Mouse (Mus musculus) regulatory T cell (primary cell): Measurements from ENCODE around the gene P2rx4.

Experiments
- in situ Hi-C: fragments of 300-600 bp; cut with MboI, MseI; formaldehyde crosslinking; loops from one replicate; pipeline ENCODE4 v1.15.1; 2025; ENCODE audit warnings: high pct_unique_total_duplicates

P2rx4 gene

DNA sequence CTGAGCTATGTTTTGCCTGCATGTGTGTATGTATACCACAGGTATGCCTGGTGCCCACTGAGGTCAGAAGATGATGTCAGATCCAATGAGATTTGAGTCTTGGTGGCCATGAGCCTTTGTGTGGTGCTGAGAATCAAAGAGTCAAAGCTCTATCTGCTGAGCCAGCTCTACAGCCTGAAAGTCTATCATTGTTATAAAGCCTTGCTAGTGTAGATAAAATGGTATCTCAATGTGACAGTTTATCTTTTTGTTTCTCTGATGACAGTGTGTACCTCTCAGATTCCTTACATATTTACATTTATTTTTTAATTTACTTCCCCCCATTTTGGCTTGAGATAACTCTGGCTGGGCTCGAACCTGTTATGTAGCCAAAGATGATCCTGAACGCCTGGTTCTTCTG, 3.8 kb upstream of the P2rx4 start:
- in situ Hi-C loops: no loop called here

DNA sequence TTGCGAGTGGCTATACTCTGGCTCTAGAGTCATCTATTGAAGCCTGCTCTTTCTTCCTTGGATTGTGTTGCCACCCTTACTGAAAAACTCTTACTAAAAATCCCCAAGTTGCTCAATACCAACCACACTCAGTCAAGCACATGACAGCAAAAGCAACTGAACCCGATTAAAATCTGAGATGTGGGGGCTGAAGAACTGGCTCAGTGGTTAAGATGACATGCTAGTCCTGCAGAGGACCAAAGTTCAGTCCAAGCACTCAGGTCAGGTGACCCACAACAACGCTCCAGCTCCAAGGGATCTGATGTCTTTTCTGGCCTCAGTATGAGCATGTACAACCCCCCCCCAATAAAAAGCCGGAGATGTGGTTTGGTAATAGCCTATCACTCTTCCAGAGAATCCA, 2.8 kb upstream of the P2rx4 start:
- in situ Hi-C loops: no loop called here

GRCm38 (mm10) chr5:122705174-122705573, 2.2 kb upstream of the P2rx4 start:
- in situ Hi-C loops: no loop called here

DNA sequence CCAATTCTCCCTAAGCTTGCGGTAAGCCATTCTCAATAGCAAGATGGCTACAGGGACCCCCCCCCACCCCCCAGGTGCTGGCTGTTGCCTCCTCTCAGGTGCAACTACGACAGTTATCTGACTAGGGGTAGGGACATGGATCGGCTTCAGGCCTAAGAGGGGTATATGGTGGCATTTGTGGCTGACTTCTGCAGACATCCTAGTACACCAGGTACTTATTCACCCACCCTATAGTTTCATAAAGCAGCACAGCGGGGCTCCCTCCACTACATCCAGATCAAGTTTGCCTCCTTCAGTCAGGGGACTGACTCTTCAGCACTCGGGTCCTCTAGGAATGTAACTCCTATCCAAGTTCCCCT, 448 bp upstream of the P2rx4 start:
- in situ Hi-C loops: no loop called here

DNA sequence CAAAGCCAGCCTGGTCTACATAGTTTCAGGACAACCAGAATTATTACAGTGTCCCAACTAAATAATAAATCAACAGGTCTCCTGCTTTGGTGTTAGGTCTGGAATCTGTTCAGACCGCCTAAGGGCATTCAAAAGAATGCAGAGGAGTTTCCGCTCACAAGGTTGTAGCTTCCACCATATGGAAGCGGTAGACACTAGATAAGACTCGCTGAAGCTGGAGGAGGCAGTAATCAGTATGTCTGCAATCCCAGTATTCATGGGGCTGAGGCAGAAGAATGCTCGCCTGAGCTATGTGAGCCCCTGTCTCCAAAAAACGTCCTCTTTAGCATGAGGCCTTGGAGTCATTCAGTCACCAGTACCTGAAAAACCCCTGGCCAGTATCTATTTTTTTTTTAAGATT, 1.5 kb downstream of the P2rx4 start:
- in situ Hi-C loops: no loop called here

DNA sequence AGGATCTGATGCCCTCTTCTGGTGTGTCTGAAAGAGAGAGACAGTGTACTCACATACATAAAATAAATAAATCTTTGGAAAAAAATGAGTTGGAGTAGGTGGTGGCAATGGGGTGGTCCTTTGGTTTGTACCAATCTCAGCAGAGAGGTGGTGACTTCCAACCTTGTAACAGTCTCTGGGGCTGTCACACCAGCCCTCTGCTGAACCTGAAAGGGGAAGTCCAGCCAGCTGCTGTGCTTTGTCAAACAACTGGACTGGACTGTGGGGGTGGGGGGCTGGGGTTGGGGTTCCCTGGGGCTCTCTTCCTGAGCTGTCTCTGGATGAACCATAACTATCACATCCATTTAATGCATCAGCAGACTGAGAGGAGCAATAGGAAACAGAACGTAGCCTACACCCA, 8.4 kb downstream of the P2rx4 start:
- in situ Hi-C loops: no loop called here

GRCm38 (mm10) chr5:122716793-122717192, 9.4 kb downstream of the P2rx4 start:
- in situ Hi-C loops: no loop called here

- in situ Hi-C loops: no loop called here
These were observed 11.1 kb downstream of the P2rx4 start for GRCm38 (mm10) chr5:122718400-122718799.

DNA sequence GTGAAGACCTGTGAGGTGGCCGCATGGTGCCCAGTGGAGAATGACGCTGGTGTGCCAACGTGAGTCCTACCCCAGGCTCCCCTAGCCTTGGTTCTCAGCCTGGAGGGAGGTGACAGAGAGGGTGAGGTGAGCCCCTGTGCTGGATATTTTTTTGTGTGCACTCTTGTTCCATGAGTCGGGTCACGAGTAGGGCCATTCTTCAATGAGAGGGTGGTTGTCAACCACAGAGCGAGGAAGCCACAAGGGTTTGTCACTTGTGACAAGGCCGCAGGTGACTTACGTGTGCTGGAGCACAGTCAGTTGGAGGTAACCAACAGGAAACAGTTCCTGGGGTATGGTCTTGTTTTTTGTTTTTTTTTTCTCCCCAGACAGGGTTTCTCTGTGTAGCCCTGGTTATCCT, 11.8 kb downstream of the P2rx4 start:
- in situ Hi-C loops: no loop called here

DNA sequence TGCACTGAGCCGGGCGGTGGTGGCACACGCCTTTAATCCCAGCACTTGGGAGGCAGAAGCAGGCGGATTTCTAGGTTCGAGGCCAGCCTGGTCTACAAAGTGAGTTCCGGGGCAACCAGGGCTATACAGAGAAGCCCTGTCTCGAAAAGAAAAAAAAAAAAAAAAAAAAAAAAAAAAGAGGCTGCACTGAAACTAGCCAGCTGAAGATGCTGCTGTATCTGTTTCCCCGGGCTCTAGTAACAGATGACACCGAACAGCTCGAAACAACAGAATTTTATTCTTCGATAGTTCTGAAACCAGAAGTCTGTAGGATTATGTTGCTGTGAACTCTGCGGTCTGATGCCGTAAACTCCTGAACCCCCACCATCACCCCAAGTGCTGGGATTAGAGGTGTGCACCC, 18.1 kb downstream of the P2rx4 start:
- in situ Hi-C loops: no loop called here

- in situ Hi-C loops: no loop called here
These were observed 18.7 kb downstream of the P2rx4 start for GRCm38 (mm10) chr5:122726068-122726467.

GRCm38 (mm10) chr5:122726595-122726994, 19.3 kb downstream of the P2rx4 start:
- in situ Hi-C loops: no loop called here

GRCm38 (mm10) chr5:122727096-122727495, 19.8 kb downstream of the P2rx4 start:
- in situ Hi-C loops: no loop called here

- in situ Hi-C loops: no loop called here
These were observed 23.4 kb downstream of the P2rx4 start for GRCm38 (mm10) chr5:122730776-122731175.

DNA sequence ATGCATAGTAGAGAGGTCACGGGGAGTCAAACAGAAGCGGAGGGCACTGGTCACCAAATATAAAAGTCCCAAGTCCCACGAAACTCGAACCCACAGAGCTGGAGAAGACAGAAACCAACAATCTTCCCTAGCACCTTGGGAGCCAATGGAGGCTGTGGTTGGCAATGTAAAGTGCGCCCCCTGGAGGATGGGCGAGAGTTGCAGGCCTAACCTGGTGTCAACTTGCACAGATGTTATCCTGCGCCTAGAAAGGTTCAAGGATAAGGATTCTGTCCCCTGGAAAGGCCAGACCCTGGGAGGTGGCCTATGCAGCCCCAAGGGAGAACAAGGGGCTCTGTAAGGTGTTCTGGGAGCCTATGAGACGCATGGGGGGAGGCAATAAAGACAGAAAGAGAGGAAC, 24.0 kb downstream of the P2rx4 start:
- in situ Hi-C loops: no loop called here

- in situ Hi-C loops: no loop called here
These were observed 24.8 kb downstream of the P2rx4 start for GRCm38 (mm10) chr5:122731991-122732673.

DNA sequence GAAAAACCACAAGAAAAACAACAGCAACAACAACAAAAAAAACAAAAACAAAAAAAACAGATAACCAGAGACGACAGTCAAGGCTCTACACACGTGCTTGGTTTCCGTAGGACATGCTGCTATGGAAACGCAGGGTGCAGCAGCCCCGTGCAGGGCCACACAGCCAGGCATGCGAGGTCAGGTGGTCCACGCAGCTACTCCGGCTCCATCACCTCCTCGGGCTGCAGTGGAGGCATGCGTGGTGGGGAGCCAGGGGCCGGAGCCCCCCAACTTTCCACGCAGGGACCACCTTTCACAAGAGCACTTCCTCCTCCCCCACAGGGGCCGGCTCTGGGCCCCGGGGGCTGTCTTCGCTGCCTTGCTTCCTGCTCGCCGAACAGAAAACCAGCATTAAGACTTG, 26.5 kb downstream of the P2rx4 start:
- in situ Hi-C loops: no loop called here

DNA sequence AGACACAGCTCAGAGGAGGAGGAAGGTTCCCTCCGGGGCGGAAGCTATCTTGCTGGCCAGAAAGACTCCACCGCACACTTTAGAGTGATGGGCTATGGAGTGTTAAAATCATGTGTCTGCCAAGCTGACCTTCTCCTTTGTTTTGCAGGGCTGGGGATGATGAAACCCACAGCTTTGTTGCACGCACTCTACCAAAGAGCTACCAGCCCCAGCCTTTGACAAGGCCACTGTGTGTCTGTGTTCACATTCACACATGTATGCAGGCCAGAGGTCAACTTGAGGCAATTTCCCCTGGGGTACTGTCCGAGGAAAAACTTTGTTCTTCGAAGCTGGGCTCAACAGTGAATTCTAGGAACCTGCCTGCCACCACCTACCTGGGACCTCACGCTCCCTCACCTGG, 28.5 kb downstream of the P2rx4 start:
- in situ Hi-C loops: no loop called here

GRCm38 (mm10) chr5:122736761-122737160, 29.4 kb downstream of the P2rx4 start:
- in situ Hi-C loops: no loop called here

DNA sequence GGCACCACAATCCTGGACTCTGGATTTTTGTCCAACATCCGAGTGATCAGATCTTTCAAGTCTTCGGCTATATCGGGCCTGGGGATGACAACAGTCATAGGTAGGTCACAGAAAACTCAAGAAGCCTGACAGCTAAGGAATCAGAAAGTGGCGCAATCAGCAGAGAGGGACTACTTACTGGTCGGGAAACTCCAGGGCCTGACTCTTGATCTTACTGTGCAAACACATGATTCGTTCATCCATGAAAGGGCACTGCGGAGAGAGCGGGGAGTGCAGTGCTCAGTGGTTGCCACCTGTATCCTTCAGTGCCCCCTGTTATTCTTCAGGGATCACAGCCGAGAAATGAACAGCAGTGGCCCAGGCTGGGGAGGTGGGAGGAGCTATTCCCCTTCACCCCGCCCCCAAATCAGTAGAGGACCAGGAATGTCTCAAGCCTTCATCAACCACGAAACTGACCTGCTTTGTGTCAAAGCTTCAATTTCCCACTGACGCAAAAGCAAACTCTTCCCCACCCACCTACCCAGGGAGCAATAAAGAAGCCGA, 36.6 kb downstream of the P2rx4 start:
- in situ Hi-C loops: loop anchor here (10.0 kb wide), 1 partner anchor 441 kb away; the partner anchor contains the start of gene Hpd

- in situ Hi-C loops: loop anchor here (10.0 kb wide), 1 partner anchor 437 kb away; the partner anchor contains the start of gene Hpd
These were observed 40.6 kb downstream of the P2rx4 start for GRCm38 (mm10) chr5:122747950-122748349.

GRCm38 (mm10) chr5:122754477-122754876, 47.1 kb downstream of the P2rx4 start:
- in situ Hi-C loops: no loop called here

- in situ Hi-C loops: no loop called here
These were observed 48.3 kb downstream of the P2rx4 start for GRCm38 (mm10) chr5:122755620-122756019.

DNA sequence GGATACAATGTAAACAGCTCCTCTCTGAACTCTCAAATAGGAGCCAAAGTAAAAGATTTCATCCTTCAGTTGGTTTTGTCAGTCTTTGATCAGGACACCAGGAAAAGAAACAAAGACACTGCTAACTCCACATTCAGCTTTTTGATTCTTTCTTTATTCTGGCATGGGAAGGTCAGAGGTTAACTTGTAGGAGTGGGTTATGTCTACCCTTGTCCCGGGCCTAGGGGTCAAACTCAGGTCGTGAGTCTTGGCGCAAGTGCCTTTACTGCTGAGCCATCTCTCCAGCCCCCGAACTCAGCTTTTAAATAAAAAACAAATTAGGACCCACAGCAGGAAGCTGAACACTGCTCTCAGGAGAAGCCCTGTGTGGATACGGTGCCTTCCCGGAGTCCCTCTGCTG, 48.8 kb downstream of the P2rx4 start:
- in situ Hi-C loops: no loop called here
